Mouse (Mus musculus) hindbrain, postnatal 0 days (tissue): ENCODE results near the gene Dtx3. TPM values are rescaled to one million over a fixed set of nuclear protein-coding genes. Genes with fewer than 3 reads are reported as not detected.
A peak's percentile ranks its signal among the peaks of the same experiment; 100 is the strongest.

Source experiments
- ATAC-seq: fragments of 200-750 bp; cut with Nextera tagmentation; 2 replicates; pipeline ENCODE4 v1.8.0; 2017; ENCODE audit warnings: mild to moderate bottlenecking, moderate TSS enrichment, moderate library complexity
- DNase-seq: peaks from one replicate; pipeline ENCODE4 v3.0.0-alpha.2; 2015; ENCODE audit warnings: low spot score
- H3K27ac ChIP-seq: fragments of 300-500 bp; sonication (generic); 2 replicates; pipeline ENCODE4 v1.5.1; 2014; ENCODE audit warnings: mild to moderate bottlenecking
- H3K27me3 ChIP-seq: fragments of 300-500 bp; sonication (generic); 2 replicates; pipeline ENCODE4 v1.6.1; 2014; ENCODE audit warnings: low read length, mixed read lengths; ENCODE audit not compliant: insufficient read depth
- H3K36me3 ChIP-seq: fragments of 300-500 bp; sonication (generic); 2 replicates; pipeline ENCODE4 v1.6.1; 2014; ENCODE audit warnings: low read length, mixed read lengths; ENCODE audit not compliant: insufficient read depth
- H3K4me1 ChIP-seq: fragments of 300-500 bp; sonication (generic); 2 replicates; pipeline ENCODE4 v1.6.1; 2014; ENCODE audit warnings: antibody characterized with exemption, low read length, mixed read lengths; ENCODE audit not compliant: insufficient read depth
- H3K4me2 ChIP-seq: fragments of 300-500 bp; sonication (generic); 2 replicates; pipeline ENCODE4 v1.6.1; 2014; ENCODE audit warnings: low read depth, mild to moderate bottlenecking, low read length, moderate library complexity, mixed read lengths
- H3K4me3 ChIP-seq: fragments of 300-500 bp; sonication (generic); 2 replicates; pipeline ENCODE4 v1.5.1; 2014; ENCODE audit warnings: low read length
- H3K9ac ChIP-seq: fragments of 300-500 bp; sonication (generic); replicated peaks from 2 replicates; pipeline ENCODE4 v1.6.1; 2014; ENCODE audit warnings: mild to moderate bottlenecking, low read length, moderate library complexity, mixed read lengths
- H3K9me3 ChIP-seq: fragments of 300-500 bp; sonication (generic); 2 replicates; pipeline ENCODE4 v1.6.1; 2016; ENCODE audit warnings: low read length, mixed read lengths
- CTCF ChIP-seq: IDR thresholded peaks from 2 replicates; pipeline ENCODE4 v1.5.1; 2016; ENCODE audit warnings: antibody characterized with exemption, control low read depth, low read depth
- WGBS: fragments of 180-500 bp; shearing (Covaris S2); extraction: QIAGEN DNeasy Blood & Tissue Kit; methylation state at CpG from one replicate; pipeline ENCODE4 v1.1.7; 2014; 5-methylcytosine and 5-hydroxymethylcytosine counted together
- polyA plus RNA-seq: library from polyadenylated mRNA; unstranded; fragments of >200 nt; fragmentation: Nextera tagmentation; extraction: Ambion mirVana; gene quantifications from 2 replicates; pipeline ENCODE4 v1.2.1, GENCODE M21; 2015
- total RNA-seq: library from RNA; depleted of rRNA; stranded (reverse); fragments of >200 nt; gene quantifications from 2 replicates; pipeline ENCODE4 v1.2.3, GENCODE M21; 2014

The Dtx3 gene
- total and polyA plus RNA-seq, 2 experiments from 2014 or later: 185 to 233 TPM

GRCm38 (mm10) chr10:127228897-127229296, 33.4 kb upstream of the Dtx3 start:
- peak; percentile 84 for TF ChIP-seq CTCF
- peak; percentile 82 for DNase-seq
- H3K4me1 ChIP-seq: no peaks in the 10 kb centered on the region
- no peak overlapping the region for H3K27ac ChIP-seq
- 28% methylated on average over 4 of the region's 4 CpGs for WGBS
- H3K4me3 ChIP-seq: no peak overlapping the region
- H3K9ac ChIP-seq: no peak overlapping the region
- peaks cover 39% of the 10 kb centered on the region; the same call in 1 of the 2 replicates for H3K36me3 ChIP-seq
- H3K27me3 ChIP-seq: no peaks in the 10 kb centered on the region
- no peaks in the 10 kb centered on the region for H3K9me3 ChIP-seq
- peak; percentile 11; the same call in 1 of the 2 replicates for ATAC-seq
- H3K4me2 ChIP-seq: no peak overlapping the region

- Histone ChIP-seq H3K4me3 (no peak overlapping the region), H3K9ac (no peak overlapping the region), H3K4me2 (no peak overlapping the region), H3K36me3 (peaks cover 29% of the 10 kb centered on the region; the same call in 1 of the 2 replicates), H3K27me3 (no peaks in the 10 kb centered on the region), H3K27ac (no peak overlapping the region), H3K4me1 (no peaks in the 10 kb centered on the region), H3K9me3 (no peaks in the 10 kb centered on the region)
- no peak for ATAC-seq
- 84% methylated on average over 8 of the region's 8 CpGs for WGBS
- no peak for DNase-seq
- no peak for TF ChIP-seq CTCF
Observed at GRCm38 (mm10) chr10:127227163-127227562, 31.6 kb upstream of the Dtx3 start.

GRCm38 (mm10) chr10:127226318-127226895, 30.9 kb upstream of the Dtx3 start:
- TF ChIP-seq CTCF: peak; percentile 55
- Histone ChIP-seq H3K9me3 (no peaks in the 10 kb centered on the region), H3K27ac (no peak overlapping the region), H3K4me3 (no peak overlapping the region), H3K4me2 (no peak overlapping the region), H3K9ac (no peak overlapping the region), H3K4me1 (no peaks in the 10 kb centered on the region), H3K27me3 (no peaks in the 10 kb centered on the region), H3K36me3 (peaks cover 23% of the 10 kb centered on the region; the same call in 1 of the 2 replicates)
- WGBS: 64% methylated on average over 8 of the region's 8 CpGs
- DNase-seq (peak; percentile 43), ATAC-seq (peak; percentile 28; the same call in 1 of the 2 replicates)

GRCm38 (mm10) chr10:127225732-127226131, 30.2 kb upstream of the Dtx3 start:
- no peaks in the 10 kb centered on the region for H3K4me1 ChIP-seq
- H3K27ac ChIP-seq: no peak overlapping the region
- no peak overlapping the region for H3K4me2 ChIP-seq
- TF ChIP-seq CTCF: no peak
- no peak overlapping the region for H3K9ac ChIP-seq
- ATAC-seq: no peak
- DNase-seq: no peak
- no peak overlapping the region for H3K4me3 ChIP-seq
- H3K36me3 ChIP-seq: peaks cover 16% of the 10 kb centered on the region; the same call in 1 of the 2 replicates
- H3K9me3 ChIP-seq: no peaks in the 10 kb centered on the region
- H3K27me3 ChIP-seq: no peaks in the 10 kb centered on the region
- WGBS: 23% methylated on average over 10 of the region's 10 CpGs

GRCm38 (mm10) chr10:127225213-127225612, 29.7 kb upstream of the Dtx3 start:
- no peak overlapping the region for H3K27ac ChIP-seq
- H3K27me3 ChIP-seq: no peaks in the 10 kb centered on the region
- 31% methylated on average over 6 of the region's 6 CpGs for WGBS
- H3K36me3 ChIP-seq: peaks cover 12% of the 10 kb centered on the region; the same call in 1 of the 2 replicates
- ATAC-seq (no peak), DNase-seq (no peak)
- no peak overlapping the region for H3K9ac ChIP-seq
- H3K4me3 ChIP-seq: no peak overlapping the region
- H3K4me1 ChIP-seq: no peaks in the 10 kb centered on the region
- no peak overlapping the region for H3K4me2 ChIP-seq
- no peaks in the 10 kb centered on the region for H3K9me3 ChIP-seq
- no peak for TF ChIP-seq CTCF

- ATAC-seq: no peak
- no peak for DNase-seq
Observed at GRCm38 (mm10) chr10:127218339-127218738, 22.8 kb upstream of the Dtx3 start.

GRCm38 (mm10) chr10:127217177-127217576, 21.6 kb upstream of the Dtx3 start:
- no peak for DNase-seq
- H3K4me3 ChIP-seq: no peak overlapping the region
- H3K9me3 ChIP-seq: no peaks in the 10 kb centered on the region

More at GRCm38 (mm10) chr10:127218339-127218738, 22.8 kb upstream of the Dtx3 start:
- Histone ChIP-seq H3K36me3 (no peaks in the 10 kb centered on the region), H3K9ac (no peak overlapping the region), H3K9me3 (no peaks in the 10 kb centered on the region), H3K4me2 (no peak overlapping the region), H3K27ac (no peak overlapping the region), H3K4me1 (no peaks in the 10 kb centered on the region), H3K4me3 (no peak overlapping the region), H3K27me3 (no peaks in the 10 kb centered on the region)
- WGBS: 90% methylated on average over 2 of the region's 2 CpGs
- TF ChIP-seq CTCF: no peak

More at GRCm38 (mm10) chr10:127217177-127217576, 21.6 kb upstream of the Dtx3 start:
- ATAC-seq: no peak
- no peak for TF ChIP-seq CTCF
- H3K9ac ChIP-seq: no peak overlapping the region
- H3K4me1 ChIP-seq: no peaks in the 10 kb centered on the region
- no peak overlapping the region for H3K27ac ChIP-seq
- no peaks in the 10 kb centered on the region for H3K27me3 ChIP-seq
- no peak overlapping the region for H3K4me2 ChIP-seq
- no peaks in the 10 kb centered on the region for H3K36me3 ChIP-seq
